Mouse (Mus musculus) MEL (cell line): ENCODE results near the gene Cc2d1a. TPM values are rescaled to one million over a fixed set of nuclear protein-coding genes. Genes with fewer than 3 reads are reported as not detected.

Experiments
- DNase-seq: peaks from one replicate; pipeline ENCODE4 v3.0.0; 2011; ENCODE audit warnings: low read depth, low spot score
- H3K27ac ChIP-seq: 2 replicates; pipeline ENCODE4 v1.5.1; 2012; ENCODE audit warnings: low read depth, mild to moderate bottlenecking, control low read depth, low read length, moderate library complexity; ENCODE audit not compliant: control insufficient read depth
- H3K27me3 ChIP-seq, 2 experiments: fragments of 150-350 bp in 1 of 2; sonication (generic) in 1 of 2; 2 replicates each; pipeline ENCODE4 v1.6.1; 2012; ENCODE audit warnings: low read length in 2 of 2, mild to moderate bottlenecking in 2 of 2, improper control_type of control experiment in 1 of 2, moderate library complexity in 1 of 2; ENCODE audit not compliant: insufficient read depth in 2 of 2, control insufficient read depth in 1 of 2
- H3K36me3 ChIP-seq, 2 experiments: 2 replicates each; pipeline ENCODE4 v1.6.1; 2012 to 2014; ENCODE audit warnings: low read length in 2 of 2, improper control_type of control experiment in 1 of 2, inconsistent platforms in 1 of 2, mild to moderate bottlenecking in 1 of 2; ENCODE audit not compliant: insufficient read depth in 2 of 2, control insufficient read depth in 1 of 2
- H3K4me1 ChIP-seq, 2 experiments: fragments of 150-350 bp in 1 of 2; sonication (generic) in 1 of 2; 2 replicates each; pipeline ENCODE4 v1.6.1; 2012; ENCODE audit warnings: low read length in 2 of 2, improper control_type of control experiment in 1 of 2, mild to moderate bottlenecking in 1 of 2; ENCODE audit not compliant: insufficient read depth in 2 of 2, control insufficient read depth in 1 of 2
- H3K4me3 ChIP-seq, 2 experiments: fragments of 150-350 bp in 1 of 2; sonication (generic) in 1 of 2; 2 replicates each; pipeline ENCODE4 v1.5.1; 2012; ENCODE audit warnings: low read depth in 2 of 2, low read length in 2 of 2, mild to moderate bottlenecking in 2 of 2, moderate library complexity in 2 of 2, control low read depth in 1 of 2, improper control_type of control experiment in 1 of 2; ENCODE audit not compliant: control insufficient read depth in 1 of 2, insufficient read depth in 1 of 2
- H3K79me2 ChIP-seq: 2 replicates; pipeline ENCODE4 v1.6.1; 2012; ENCODE audit warnings: mild to moderate bottlenecking, low read length, moderate library complexity; ENCODE audit not compliant: control insufficient read depth, poor library complexity, insufficient read depth
- H3K9ac ChIP-seq: 2 replicates; pipeline ENCODE4 v1.6.1; 2012; ENCODE audit warnings: low read depth, mild to moderate bottlenecking, control low read depth, low read length, moderate library complexity; ENCODE audit not compliant: control insufficient read depth, poor library complexity, severe bottlenecking
- H3K9me3 ChIP-seq: fragments of 150-350 bp; sonication (generic); replicated peaks from 2 replicates; pipeline ENCODE4 v1.6.1; 2012; ENCODE audit warnings: mild to moderate bottlenecking, low read length, improper control_type of control experiment, moderate library complexity; ENCODE audit not compliant: insufficient read depth
- CHD1 ChIP-seq: IDR thresholded peaks from 2 replicates; pipeline ENCODE4 v1.6.1; 2012; ENCODE audit warnings: low read depth, mild to moderate bottlenecking, inconsistent platforms, low read length, improper control_type of control experiment
- CTCF ChIP-seq, 3 experiments: IDR thresholded peaks in 2 of 3; conservative IDR thresholded peaks in 1 of 3; 2 replicates each; pipeline ENCODE4 v1.5.1; 2011 to 2012; ENCODE audit warnings: low read length in 3 of 3, low read depth in 2 of 3, mild to moderate bottlenecking in 2 of 3, improper control_type of control experiment in 1 of 3, inconsistent platforms in 1 of 3, mixed read lengths in 1 of 3, moderate library complexity in 1 of 3; ENCODE audit not compliant: control insufficient read depth in 1 of 3, insufficient read depth in 1 of 3, poor library complexity in 1 of 3, severe bottlenecking in 1 of 3
- ETS1 ChIP-seq: IDR thresholded peaks from 2 replicates; pipeline ENCODE4 v1.6.1; 2012; ENCODE audit warnings: low read depth, mild to moderate bottlenecking, inconsistent platforms, low read length, improper control_type of control experiment, moderate library complexity
- GABPA ChIP-seq: IDR thresholded peaks from 2 replicates; pipeline ENCODE4 v1.6.1; 2012; ENCODE audit warnings: low read depth, mild to moderate bottlenecking, inconsistent platforms, low read length, improper control_type of control experiment, moderate library complexity
- JUND ChIP-seq: IDR thresholded peaks from 2 replicates; pipeline ENCODE4 v1.6.1; 2011; ENCODE audit warnings: low read depth, mild to moderate bottlenecking, improper control_type of control experiment, low read length
- MAZ ChIP-seq: IDR thresholded peaks from 2 replicates; pipeline ENCODE4 v1.6.1; 2012; ENCODE audit warnings: low read depth, mild to moderate bottlenecking, inconsistent platforms, low read length, improper control_type of control experiment
- MEF2A ChIP-seq: IDR thresholded peaks from 2 replicates; pipeline ENCODE4 v1.6.1; 2014; ENCODE audit warnings: low read depth, mild to moderate bottlenecking, inconsistent platforms, low read length, improper control_type of control experiment; ENCODE audit not compliant: poor library complexity, insufficient replicate concordance, severe bottlenecking; ENCODE audit errors: extremely low read depth
- MYC ChIP-seq: IDR thresholded peaks from 2 replicates; pipeline ENCODE4 v1.6.1; 2011; ENCODE audit warnings: low read depth, mild to moderate bottlenecking, low read length, improper control_type of control experiment, moderate library complexity
- NELFE ChIP-seq: IDR thresholded peaks from 2 replicates; pipeline ENCODE4 v1.6.1; 2011; ENCODE audit warnings: low read depth, low read length, improper control_type of control experiment
- POLR2A ChIP-seq, 2 experiments: IDR thresholded peaks; 2 replicates each; pipeline ENCODE4 v1.6.1; 2011 to 2012; ENCODE audit warnings: low read length in 2 of 2, mild to moderate bottlenecking in 2 of 2, control low read depth in 1 of 2, improper control_type of control experiment in 1 of 2, low read depth in 1 of 2, moderate library complexity in 1 of 2; ENCODE audit not compliant: control insufficient read depth in 1 of 2, insufficient read depth in 1 of 2, poor library complexity in 1 of 2
- RAD21 ChIP-seq: IDR thresholded peaks from 2 replicates; pipeline ENCODE4 v1.6.1; 2011; ENCODE audit warnings: mild to moderate bottlenecking, low read depth, low read length, improper control_type of control experiment
- RCOR1 ChIP-seq: IDR thresholded peaks from 2 replicates; pipeline ENCODE4 v1.6.1; 2012; ENCODE audit warnings: low read depth, mild to moderate bottlenecking, inconsistent platforms, low read length, improper control_type of control experiment
- SIN3A ChIP-seq: IDR thresholded peaks from 2 replicates; pipeline ENCODE4 v1.6.1; 2012; ENCODE audit warnings: low read length, improper control_type of control experiment, inconsistent platforms
- SMC3 ChIP-seq: IDR thresholded peaks from 2 replicates; pipeline ENCODE4 v1.6.1; 2011; ENCODE audit warnings: low read depth, low read length, improper control_type of control experiment
- UBTF ChIP-seq: IDR thresholded peaks from 2 replicates; pipeline ENCODE4 v1.6.1; 2012; ENCODE audit warnings: low read depth, mild to moderate bottlenecking, inconsistent platforms, low read length, improper control_type of control experiment, moderate library complexity, borderline replicate concordance; ENCODE audit not compliant: insufficient read depth
- USF1 ChIP-seq: IDR thresholded peaks from 2 replicates; pipeline ENCODE4 v1.6.1; 2014; ENCODE audit warnings: low read depth, mild to moderate bottlenecking, inconsistent platforms, low read length, improper control_type of control experiment, moderate library complexity
- USF2 ChIP-seq, 2 experiments: IDR thresholded peaks; 2 replicates each; pipeline ENCODE4 v1.6.1; 2011 to 2012; ENCODE audit warnings: improper control_type of control experiment in 2 of 2, low read length in 2 of 2, borderline replicate concordance in 1 of 2, inconsistent platforms in 1 of 2, low read depth in 1 of 2, mild to moderate bottlenecking in 1 of 2; ENCODE audit not compliant: insufficient read depth in 1 of 2
- ZC3H11A ChIP-seq: IDR thresholded peaks from 2 replicates; pipeline ENCODE4 v1.6.1; 2012; ENCODE audit warnings: low read depth, mild to moderate bottlenecking, inconsistent platforms, low read length, improper control_type of control experiment
- ZKSCAN1 ChIP-seq: IDR thresholded peaks from 2 replicates; pipeline ENCODE4 v1.6.1; 2012; ENCODE audit warnings: low read depth, mild to moderate bottlenecking, inconsistent platforms, low read length, improper control_type of control experiment, moderate library complexity
- ZNF384 ChIP-seq: IDR thresholded peaks from 2 replicates; pipeline ENCODE4 v1.6.1; 2012; ENCODE audit warnings: low read depth, mild to moderate bottlenecking, inconsistent platforms, low read length, improper control_type of control experiment
- polyA plus RNA-seq, 2 experiments: library from polyadenylated mRNA; stranded (reverse) in 1 of 2; unstranded in 1 of 2; fragments of >175 nt in 1 of 2; fragments of >200 nt in 1 of 2; gene quantifications; 2 replicates each; pipeline versions ENCODE4 v1.2.1 to v1.2.4; 2012; ENCODE audit warnings: low replicate concordance in 2 of 2, low read depth in 1 of 2; ENCODE audit not compliant: insufficient read length in 2 of 2, insufficient read depth in 1 of 2, missing spikeins in 1 of 2
- total RNA-seq: library from RNA; depleted of rRNA; stranded (reverse); fragments of 300-350 nt; gene quantifications from 2 replicates; pipeline ENCODE4 v1.2.3, GENCODE M21; 2012

Gene Cc2d1a
- total and polyA plus RNA-seq, 3 experiments = 9.1 to 18.7 TPM; not detected in 1

GRCm38 (mm10) chr8:84193566-84193965, 45.8 kb upstream of the Cc2d1a start:
- TF ChIP-seq POLR2A (IDR thresholded peaks at IDR 0.05; ENCODE audit: control insufficient read depth in 1 of 2, insufficient read depth in 1 of 2, low read depth in 1 of 2, low read length in 2 of 2, poor library complexity in 1 of 2) (no peak), CTCF (IDR thresholded peaks at IDR 0.05 in 2 of 3, conservative IDR thresholded peaks at IDR 0.05 in 1 of 3; ENCODE audit: control insufficient read depth in 1 of 3, insufficient read depth in 1 of 3, low read depth in 2 of 3, low read length in 3 of 3, poor library complexity in 1 of 3, severe bottlenecking in 1 of 3) (peak; percentile 20 to 64 (median 48); a peak in 4 of 6 replicates)
- peaks cover 1% of the 10 kb centered on the region; the same call in 1 of the 2 replicates for H3K79me2 ChIP-seq
- H3K9me3 ChIP-seq = no peaks in the 10 kb centered on the region
- DNase-seq = peak; percentile 64
- peaks cover 0 to 8% of the 10 kb centered on the region in 2 experiments; a peak in 2 of 4 replicates for H3K36me3 ChIP-seq
- no peak overlapping the region for H3K9ac ChIP-seq
- H3K27me3 ChIP-seq = no peaks in the 10 kb centered on the region
- peaks cover 4 to 15% of the 10 kb centered on the region in 2 experiments for H3K4me1 ChIP-seq
- H3K4me3 ChIP-seq = no peak overlapping the region
- H3K27ac ChIP-seq = no peak overlapping the region

DNA sequence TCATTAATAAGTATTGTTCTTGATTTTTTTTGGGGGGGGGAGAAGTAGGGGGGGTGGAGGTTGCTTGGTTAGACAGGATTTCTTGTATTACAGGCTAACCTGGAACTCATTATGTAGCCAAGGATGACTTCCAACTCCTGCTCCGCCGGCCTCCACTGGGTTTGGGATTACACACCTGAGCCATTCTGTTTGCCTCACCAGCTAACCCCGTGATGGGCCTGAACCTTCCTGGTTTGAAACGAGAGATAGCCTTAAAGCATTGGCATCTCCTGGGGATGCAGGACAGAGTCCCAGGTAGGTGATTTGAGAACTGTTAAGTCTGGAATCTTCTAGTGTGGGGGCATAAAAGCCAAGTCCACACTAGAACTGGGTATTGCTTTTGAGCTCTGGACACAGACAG, 45.4 kb upstream of the Cc2d1a start:
- DNase-seq = no peak
- no peaks in the 10 kb centered on the region for H3K27me3 ChIP-seq
- H3K4me1 ChIP-seq = peaks cover 4 to 14% of the 10 kb centered on the region in 2 experiments
- H3K79me2 ChIP-seq = peaks cover 1% of the 10 kb centered on the region; the same call in 1 of the 2 replicates
- no peak overlapping the region for H3K4me3 ChIP-seq
- H3K27ac ChIP-seq = no peak overlapping the region
- no peaks in the 10 kb centered on the region for H3K9me3 ChIP-seq
- peaks cover 0 to 8% of the 10 kb centered on the region in 2 experiments; a peak in 2 of 4 replicates for H3K36me3 ChIP-seq
- no peak overlapping the region for H3K9ac ChIP-seq
- no peak for TF ChIP-seq UBTF
- no peak for TF ChIP-seq JUND
- no peak for TF ChIP-seq ZKSCAN1
- TF ChIP-seq RCOR1 = no peak
- TF ChIP-seq MAZ = no peak
- no peak for TF ChIP-seq ZNF384
- no peak for TF ChIP-seq POLR2A (IDR thresholded peaks at IDR 0.05; ENCODE audit: control insufficient read depth in 1 of 2, insufficient read depth in 1 of 2, low read depth in 1 of 2, low read length in 2 of 2, poor library complexity in 1 of 2)
- no peak for TF ChIP-seq SMC3
- no peak for TF ChIP-seq SIN3A
- no peak for TF ChIP-seq NELFE
- TF ChIP-seq USF1 = no peak
- TF ChIP-seq MYC = no peak
- no peak for TF ChIP-seq RAD21
- no peak for TF ChIP-seq CHD1
- no peak for TF ChIP-seq ETS1
- TF ChIP-seq GABPA = no peak
- TF ChIP-seq ZC3H11A = no peak
- TF ChIP-seq MEF2A = no peak
- no peak for TF ChIP-seq USF2 (IDR thresholded peaks at IDR 0.05; ENCODE audit: borderline replicate concordance in 1 of 2, insufficient read depth in 1 of 2, low read depth in 1 of 2, low read length in 2 of 2)
